Mouse (Mus musculus): ENCODE results near the gene Nfkbia. TPM values are rescaled to one million over a fixed set of nuclear protein-coding genes. Genes with fewer than 3 reads are reported as not detected.

Nfkbia gene
- polyA plus RNA-seq, 1 experiment from 2014 or later = 61.6 TPM

GRCm38 (mm10) chr12:55473250-55474208, 18.9 kb downstream of the Nfkbia start:
- Histone ChIP-seq H3K27me3 (no peaks in the 10 kb centered on the region), H3K4me1 (replicated peaks) (no peaks in the 10 kb centered on the region), H3K9me3 (no peaks in the 10 kb centered on the region), H3K4me2 (no peak overlapping the region), H3K9ac (no peak overlapping the region), H3K36me3 (no peaks in the 10 kb centered on the region), H3K4me3 (no peak overlapping the region), H3K27ac (replicated peaks) (no peak overlapping the region)
- 0 out of 2 replicates have a peak, but pooled peaks have one; percentile 42 for ATAC-seq (ENCODE audit: low FRiP score, low read depth)
- 18% methylated on average over 8 of the region's 8 CpGs for WGBS

GRCm38 (mm10) chr12:55471344-55471743, 21.1 kb downstream of the Nfkbia start:
- Histone ChIP-seq H3K9ac (no peak overlapping the region), H3K4me1 (replicated peaks) (peaks cover 11% of the 10 kb centered on the region), H3K27me3 (no peaks in the 10 kb centered on the region), H3K9me3 (no peaks in the 10 kb centered on the region), H3K36me3 (no peaks in the 10 kb centered on the region), H3K4me3 (no peak overlapping the region), H3K27ac (replicated peaks) (no peak overlapping the region), H3K4me2 (no peak overlapping the region)
- ATAC-seq (ENCODE audit: low FRiP score, low read depth) = no peak
- 90% methylated on average over 9 of the region's 9 CpGs for WGBS

GRCm38 (mm10) chr12:55470442-55470841, 22.0 kb downstream of the Nfkbia start:
- no peaks in the 10 kb centered on the region for H3K36me3 ChIP-seq
- no peaks in the 10 kb centered on the region for H3K27me3 ChIP-seq
- no peak overlapping the region for H3K4me2 ChIP-seq
- no peak for ATAC-seq (ENCODE audit: low FRiP score, low read depth)
- no peak overlapping the region for H3K4me3 ChIP-seq
- H3K9me3 ChIP-seq = no peaks in the 10 kb centered on the region
- WGBS = 49% methylated on average over 5 of the region's 5 CpGs
- H3K9ac ChIP-seq = no peak overlapping the region
- peaks cover 20% of the 10 kb centered on the region for H3K4me1 ChIP-seq (replicated peaks)
- H3K27ac ChIP-seq (replicated peaks) = no peak overlapping the region

- H3K27ac ChIP-seq (replicated peaks) = no peak overlapping the region
- H3K4me2 ChIP-seq = no peak overlapping the region
- no peak for ATAC-seq (ENCODE audit: low FRiP score, low read depth)
- peaks cover 43% of the 10 kb centered on the region for H3K4me1 ChIP-seq (replicated peaks)
- WGBS = 45% methylated on average over 10 of the region's 10 CpGs
- no peaks in the 10 kb centered on the region for H3K36me3 ChIP-seq
- H3K27me3 ChIP-seq = no peaks in the 10 kb centered on the region
- no peak overlapping the region for H3K4me3 ChIP-seq
- no peak overlapping the region for H3K9ac ChIP-seq
- H3K9me3 ChIP-seq = no peaks in the 10 kb centered on the region
Observed at GRCm38 (mm10) chr12:55467331-55468180, 24.9 kb downstream of the Nfkbia start.

- 0 out of 2 replicates have a peak overlapping the region, but pooled peaks have one; percentile 11 for H3K27ac ChIP-seq (replicated peaks)
- H3K4me1 ChIP-seq (replicated peaks) = peaks cover 43% of the 10 kb centered on the region
- 59% methylated on average over 5 of the region's 5 CpGs for WGBS
- H3K4me3 ChIP-seq = no peak overlapping the region
- H3K4me2 ChIP-seq = no peak overlapping the region
- H3K9ac ChIP-seq = no peak overlapping the region
- no peak for ATAC-seq (ENCODE audit: low FRiP score, low read depth)
- no peaks in the 10 kb centered on the region for H3K27me3 ChIP-seq
- no peaks in the 10 kb centered on the region for H3K36me3 ChIP-seq
- no peaks in the 10 kb centered on the region for H3K9me3 ChIP-seq
Observed at GRCm38 (mm10) chr12:55466816-55467215, 25.6 kb downstream of the Nfkbia start.

GRCm38 (mm10) chr12:55466088-55466701, 26.3 kb downstream of the Nfkbia start:
- Histone ChIP-seq H3K9me3 (no peaks in the 10 kb centered on the region), H3K27ac (replicated peaks) (0 out of 2 replicates have a peak overlapping the region, but pooled peaks have one; percentile 11), H3K27me3 (no peaks in the 10 kb centered on the region), H3K4me2 (no peak overlapping the region), H3K4me1 (replicated peaks) (peaks cover 48% of the 10 kb centered on the region), H3K4me3 (no peak overlapping the region), H3K36me3 (no peaks in the 10 kb centered on the region), H3K9ac (no peak overlapping the region)
- 40% methylated on average over 7 of the region's 7 CpGs for WGBS
- ATAC-seq (ENCODE audit: low FRiP score, low read depth) = no peak; the same call in 1 of the 2 replicates

- no peak overlapping the region for H3K4me2 ChIP-seq
- H3K9me3 ChIP-seq = no peaks in the 10 kb centered on the region
- H3K27ac ChIP-seq (replicated peaks) = peak overlapping the region; percentile 69
- H3K9ac ChIP-seq = no peak overlapping the region
- peaks cover 48% of the 10 kb centered on the region for H3K4me1 ChIP-seq (replicated peaks)
- no peak overlapping the region for H3K4me3 ChIP-seq
- H3K27me3 ChIP-seq = no peaks in the 10 kb centered on the region
- H3K36me3 ChIP-seq = no peaks in the 10 kb centered on the region
- ATAC-seq (ENCODE audit: low FRiP score, low read depth) = 0 out of 2 replicates have a peak, but pooled peaks have one; percentile 27
- WGBS = 58% methylated on average over 17 of the region's 17 CpGs
Observed at GRCm38 (mm10) chr12:55465401-55465983, 27.0 kb downstream of the Nfkbia start.

GRCm38 (mm10) chr12:55464846-55465361, 27.5 kb downstream of the Nfkbia start:
- no peak for ATAC-seq (ENCODE audit: low FRiP score, low read depth)
- H3K9ac ChIP-seq = no peak overlapping the region

GRCm38 (mm10) chr12:55463992-55464845, 28.2 kb downstream of the Nfkbia start:
- Histone ChIP-seq H3K9ac (no peak overlapping the region), H3K9me3 (no peaks in the 10 kb centered on the region), H3K4me3 (no peak overlapping the region), H3K27me3 (no peaks in the 10 kb centered on the region), H3K4me1 (replicated peaks) (peaks cover 48% of the 10 kb centered on the region), H3K36me3 (no peaks in the 10 kb centered on the region), H3K27ac (replicated peaks) (peak overlapping the region; percentile 69), H3K4me2 (peak overlapping the region; percentile 31)
- 18% methylated on average over 16 of the region's 16 CpGs for WGBS
- ATAC-seq (ENCODE audit: low FRiP score, low read depth) = peak; percentile 73

More at GRCm38 (mm10) chr12:55464846-55465361, 27.5 kb downstream of the Nfkbia start:
- Histone ChIP-seq H3K9me3 (no peaks in the 10 kb centered on the region), H3K27me3 (no peaks in the 10 kb centered on the region), H3K27ac (replicated peaks) (peak overlapping the region; percentile 69), H3K4me1 (replicated peaks) (peaks cover 48% of the 10 kb centered on the region), H3K4me3 (no peak overlapping the region), H3K4me2 (peak overlapping the region; percentile 31; the same call in 1 of the 2 replicates), H3K36me3 (no peaks in the 10 kb centered on the region)
- 36% methylated on average over 14 of the region's 14 CpGs for WGBS

GRCm38 (mm10) chr12:55463087-55463486, 29.4 kb downstream of the Nfkbia start:
- Histone ChIP-seq H3K27ac (replicated peaks) (no peak overlapping the region), H3K27me3 (no peaks in the 10 kb centered on the region), H3K9me3 (no peaks in the 10 kb centered on the region), H3K4me1 (replicated peaks) (peaks cover 47% of the 10 kb centered on the region), H3K9ac (no peak overlapping the region), H3K4me3 (no peak overlapping the region), H3K4me2 (no peak overlapping the region), H3K36me3 (no peaks in the 10 kb centered on the region)
- ATAC-seq (ENCODE audit: low FRiP score, low read depth) = no peak
- 69% methylated on average over 5 of the region's 5 CpGs for WGBS
